Mouse (Mus musculus) lung, adult 2 months (tissue): Measurements from ENCODE around the gene Nr2f1.

Experiments used
- CTCF ChIP-seq: fragments of 200-500 bp; IDR thresholded peaks from 2 replicates; pipeline ENCODE4 v1.5.1; 2011; ENCODE audit warnings: mild to moderate bottlenecking, low read length, control low read depth; ENCODE audit not compliant: insufficient read depth
- POLR2A ChIP-seq: fragments of 200-500 bp; IDR thresholded peaks from 2 replicates; pipeline ENCODE4 v1.6.1; 2011; ENCODE audit warnings: low read depth, mild to moderate bottlenecking, control low read depth, low read length, borderline replicate concordance; ENCODE audit errors: extremely low read depth

GRCm38 (mm10) chr13:78221680-78222079, 22.1 kb upstream of the Nr2f1 start:
- TF ChIP-seq POLR2A (no peak), CTCF (no peak)
